Mouse (Mus musculus) bone marrow, adult 2 months (tissue): ENCODE results near the gene Lmo7. TPM values are rescaled to one million over a fixed set of nuclear protein-coding genes. Genes with fewer than 3 reads are reported as not detected.

Source experiments
- H3K27ac ChIP-seq: fragments of 200-500 bp; 2 replicates; pipeline ENCODE4 v1.5.1; 2012; ENCODE audit warnings: low read depth, mild to moderate bottlenecking, control low read depth, inconsistent platforms, low read length; ENCODE audit not compliant: control insufficient read depth, poor library complexity, insufficient read depth
- H3K4me1 ChIP-seq: fragments of 200-500 bp; 2 replicates; pipeline ENCODE4 v1.6.1; 2011; ENCODE audit warnings: low read length; ENCODE audit not compliant: control insufficient read depth, insufficient read depth
- H3K4me3 ChIP-seq: fragments of 200-500 bp; replicated peaks from 2 replicates; pipeline ENCODE3; 2011; ENCODE audit warnings: mild to moderate bottlenecking, low read depth, low read length, control low read depth; ENCODE audit not compliant: control insufficient read depth
- CTCF ChIP-seq: fragments of 200-500 bp; IDR thresholded peaks from 2 replicates; pipeline ENCODE4 v1.5.1; 2011; ENCODE audit warnings: low read length, control low read depth; ENCODE audit not compliant: control insufficient read depth, insufficient read depth
- POLR2A ChIP-seq: fragments of 200-500 bp; IDR thresholded peaks from 2 replicates; pipeline ENCODE4 v1.6.1; 2011; ENCODE audit warnings: low read depth, mild to moderate bottlenecking, control low read depth, low read length, borderline replicate concordance; ENCODE audit not compliant: control insufficient read depth
- WGBS: fragments of 180-500 bp; shearing (Covaris S2); methylation state at CpG from one replicate; pipeline ENCODE4 v1.1.7; 2018; 5-methylcytosine and 5-hydroxymethylcytosine counted together
- polyA plus RNA-seq: library from polyadenylated mRNA; stranded (reverse); fragments of >200 nt; gene quantifications from 2 replicates; pipeline ENCODE4 v1.2.4, GENCODE M21; 2011; ENCODE audit warnings: low replicate concordance; ENCODE audit not compliant: missing spikeins, insufficient read depth, insufficient read length

Gene Lmo7
- polyA plus RNA-seq, 1 experiment = 5.1 TPM

GRCm38 (mm10) chr14:101903722-101904121 is 174.0 kb downstream of the Lmo7 start:
- Histone ChIP-seq H3K4me3 (no peak overlapping the region), H3K27ac (no peak overlapping the region), H3K4me1 (no peaks in the 10 kb centered on the region)
- TF ChIP-seq POLR2A (no peak), CTCF (no peak)
- WGBS = 81% methylated on average over 5 of the region's 5 CpGs

GRCm38 (mm10) chr14:101911983-101912382 is 182.2 kb downstream of the Lmo7 start:
- WGBS = 83% methylated on average over 7 of the region's 7 CpGs
- TF ChIP-seq POLR2A = no peak
- no peak for TF ChIP-seq CTCF
- Histone ChIP-seq H3K4me3 (no peak overlapping the region), H3K4me1 (no peaks in the 10 kb centered on the region), H3K27ac (no peak overlapping the region)

GRCm38 (mm10) chr14:101912392-101912791 is 182.6 kb downstream of the Lmo7 start:
- H3K4me3 ChIP-seq = no peak overlapping the region
- TF ChIP-seq POLR2A = no peak
- no peak for TF ChIP-seq CTCF
- 84% methylated on average over 3 of the region's 3 CpGs for WGBS
- no peak overlapping the region for H3K27ac ChIP-seq
- no peaks in the 10 kb centered on the region for H3K4me1 ChIP-seq

- Histone ChIP-seq H3K27ac (no peak overlapping the region), H3K4me1 (no peaks in the 10 kb centered on the region), H3K4me3 (no peak overlapping the region)
- no peak for TF ChIP-seq CTCF
- TF ChIP-seq POLR2A = no peak
These were observed 184.6 kb downstream of the Lmo7 start for GRCm38 (mm10) chr14:101914321-101914720.

GRCm38 (mm10) chr14:101915867-101916266 is 186.1 kb downstream of the Lmo7 start:
- no peaks in the 10 kb centered on the region for H3K4me1 ChIP-seq
- H3K4me3 ChIP-seq = no peak overlapping the region
- no peak for TF ChIP-seq POLR2A
- TF ChIP-seq CTCF = no peak
- 48% methylated on average over 8 of the region's 8 CpGs for WGBS
- H3K27ac ChIP-seq = no peak overlapping the region

GRCm38 (mm10) chr14:101918471-101918870 is 188.7 kb downstream of the Lmo7 start:
- Histone ChIP-seq H3K27ac (no peak overlapping the region), H3K4me3 (no peak overlapping the region), H3K4me1 (no peaks in the 10 kb centered on the region)
- TF ChIP-seq POLR2A (no peak), CTCF (no peak)
- 89% methylated on average over 5 of the region's 5 CpGs for WGBS

- Histone ChIP-seq H3K27ac (no peak overlapping the region), H3K4me1 (no peaks in the 10 kb centered on the region), H3K4me3 (no peak overlapping the region)
- TF ChIP-seq CTCF (no peak), POLR2A (no peak)
- 80% methylated on average over 12 of the region's 12 CpGs for WGBS
These were observed 198.0 kb downstream of the Lmo7 start for GRCm38 (mm10) chr14:101927646-101928244.

GRCm38 (mm10) chr14:101930576-101931447 is 201.1 kb downstream of the Lmo7 start:
- Histone ChIP-seq H3K4me1 (no peaks in the 10 kb centered on the region), H3K27ac (no peak overlapping the region), H3K4me3 (no peak overlapping the region)
- TF ChIP-seq POLR2A = no peak
- TF ChIP-seq CTCF = no peak
- 89% methylated on average over 25 of the region's 25 CpGs for WGBS

- WGBS = 87% methylated on average over 4 of the region's 4 CpGs
- TF ChIP-seq CTCF (no peak), POLR2A (no peak)
These were observed 201.6 kb downstream of the Lmo7 start for GRCm38 (mm10) chr14:101931448-101931750.

More at GRCm38 (mm10) chr14:101931448-101931750, 201.6 kb downstream of the Lmo7 start:
- H3K4me3 ChIP-seq = no peak overlapping the region
- no peaks in the 10 kb centered on the region for H3K4me1 ChIP-seq
- H3K27ac ChIP-seq = no peak overlapping the region
